Mouse (Mus musculus) forebrain, embryonic 14.5 days (tissue): Measurements from ENCODE around the gene Tmpo. TPM values are rescaled to one million over a fixed set of nuclear protein-coding genes. Genes with fewer than 3 reads are reported as not detected.
A peak's percentile ranks its signal among the peaks of the same experiment; 100 is the strongest.

Source experiments
- ATAC-seq: fragments of 200-750 bp; cut with Nextera tagmentation; 2 replicates; pipeline ENCODE4 v1.8.0; 2017; ENCODE audit warnings: mild to moderate bottlenecking, moderate library complexity
- DNase-seq: peaks from one replicate; pipeline ENCODE4 v3.0.0-alpha.2; 2015; ENCODE audit warnings: low spot score
- H3K27ac ChIP-seq: fragments of 300-500 bp; sonication (generic); 2 replicates; pipeline ENCODE4 v1.5.1; 2014; ENCODE audit warnings: low read depth, mild to moderate bottlenecking, control low read depth, low read length, moderate library complexity
- H3K27me3 ChIP-seq: fragments of 300-500 bp; sonication (generic); replicated peaks from 2 replicates; pipeline ENCODE4 v1.6.1; 2014; ENCODE audit warnings: low read length, control low read depth, mixed read lengths; ENCODE audit not compliant: control insufficient read depth, insufficient read depth
- H3K36me3 ChIP-seq: fragments of 300-500 bp; sonication (generic); 2 replicates; pipeline ENCODE4 v1.6.1; 2014; ENCODE audit warnings: low read length, control low read depth; ENCODE audit not compliant: control insufficient read depth, insufficient read depth
- H3K4me1 ChIP-seq: fragments of 300-500 bp; sonication (generic); 2 replicates; pipeline ENCODE4 v1.6.1; 2014; ENCODE audit warnings: antibody characterized with exemption, low read length, control low read depth; ENCODE audit not compliant: control insufficient read depth, insufficient read depth
- H3K4me2 ChIP-seq: fragments of 300-500 bp; sonication (generic); 2 replicates; pipeline ENCODE4 v1.6.1; 2014; ENCODE audit warnings: mild to moderate bottlenecking, control low read depth, low read length
- H3K4me3 ChIP-seq: fragments of 300-500 bp; sonication (generic); 2 replicates; pipeline ENCODE4 v1.5.1; 2014; ENCODE audit warnings: low read depth, low read length, control low read depth
- H3K9ac ChIP-seq: fragments of 300-500 bp; sonication (generic); 2 replicates; pipeline ENCODE4 v1.6.1; 2014; ENCODE audit warnings: mild to moderate bottlenecking, low read length, control low read depth, moderate library complexity
- H3K9me3 ChIP-seq: fragments of 300-500 bp; sonication (generic); replicated peaks from 2 replicates; pipeline ENCODE4 v1.6.1; 2016; ENCODE audit warnings: low read length, control low read depth, mixed read lengths; ENCODE audit not compliant: control insufficient read depth
- WGBS: fragments of 180-500 bp; shearing (Covaris S2); extraction: QIAGEN DNeasy Blood & Tissue Kit; methylation state at CpG from one replicate; pipeline ENCODE4 v1.1.7; 2014; 5-methylcytosine and 5-hydroxymethylcytosine counted together
- polyA plus RNA-seq: library from polyadenylated mRNA; unstranded; fragments of >200 nt; fragmentation: Nextera tagmentation; extraction: Ambion mirVana; gene quantifications from 2 replicates; pipeline ENCODE4 v1.2.1, GENCODE M21; 2014

The Tmpo gene
- polyA plus RNA-seq, 1 experiment from 2014 or later, result 165 TPM

- Histone ChIP-seq H3K36me3 (no peaks in the 10 kb centered on the region), H3K4me3 (no peak overlapping the region), H3K4me1 (peaks cover 5% of the 10 kb centered on the region; the same call in 1 of the 2 replicates), H3K27me3 (no peaks in the 10 kb centered on the region), H3K9ac (no peak overlapping the region), H3K9me3 (no peaks in the 10 kb centered on the region), H3K27ac (no peak overlapping the region), H3K4me2 (no peak overlapping the region)
- ATAC-seq (no peak), DNase-seq (no peak)
These were observed 26.2 kb upstream of the Tmpo start for GRCm38 (mm10) chr10:91207275-91207674.

- 92% methylated on average over 6 of the region's 6 CpGs for WGBS
- Histone ChIP-seq H3K27me3 (no peaks in the 10 kb centered on the region), H3K36me3 (no peaks in the 10 kb centered on the region), H3K4me1 (peaks cover 5% of the 10 kb centered on the region; the same call in 1 of the 2 replicates), H3K4me3 (no peak overlapping the region), H3K27ac (no peak overlapping the region), H3K9me3 (no peaks in the 10 kb centered on the region), H3K9ac (no peak overlapping the region), H3K4me2 (no peak overlapping the region)
- DNase-seq (no peak), ATAC-seq (no peak)
These were observed 24.5 kb upstream of the Tmpo start for GRCm38 (mm10) chr10:91205632-91206031.

GRCm38 (mm10) chr10:91200581-91200980 is 19.5 kb upstream of the Tmpo start:
- ATAC-seq (no peak), DNase-seq (no peak)
- Histone ChIP-seq H3K4me3 (no peak overlapping the region), H3K4me2 (no peak overlapping the region), H3K27me3 (no peaks in the 10 kb centered on the region), H3K9me3 (no peaks in the 10 kb centered on the region), H3K9ac (no peak overlapping the region), H3K27ac (no peak overlapping the region), H3K36me3 (no peaks in the 10 kb centered on the region), H3K4me1 (no peaks in the 10 kb centered on the region)
- WGBS, result 88% methylated on average over 3 of the region's 3 CpGs

GRCm38 (mm10) chr10:91199238-91199780 is 18.2 kb upstream of the Tmpo start:
- DNase-seq, result no peak
- H3K9ac ChIP-seq, result no peak overlapping the region
- WGBS, result 92% methylated on average over 1 of the region's 1 CpGs

GRCm38 (mm10) chr10:91197704-91198103 is 16.6 kb upstream of the Tmpo start:
- Histone ChIP-seq H3K36me3 (no peaks in the 10 kb centered on the region), H3K9me3 (no peaks in the 10 kb centered on the region), H3K4me1 (no peaks in the 10 kb centered on the region), H3K4me2 (no peak overlapping the region), H3K9ac (no peak overlapping the region), H3K27me3 (no peaks in the 10 kb centered on the region), H3K27ac (no peak overlapping the region), H3K4me3 (no peak overlapping the region)
- 90% methylated on average over 8 of the region's 8 CpGs for WGBS
- DNase-seq (no peak), ATAC-seq (no peak)

More at GRCm38 (mm10) chr10:91199238-91199780, 18.2 kb upstream of the Tmpo start:
- Histone ChIP-seq H3K9me3 (no peaks in the 10 kb centered on the region), H3K4me2 (no peak overlapping the region), H3K36me3 (no peaks in the 10 kb centered on the region), H3K27ac (no peak overlapping the region), H3K4me3 (no peak overlapping the region), H3K27me3 (no peaks in the 10 kb centered on the region), H3K4me1 (no peaks in the 10 kb centered on the region)
- ATAC-seq, result no peak

GRCm38 (mm10) chr10:91196778-91197177 is 15.7 kb upstream of the Tmpo start:
- DNase-seq (no peak), ATAC-seq (no peak)
- no peaks in the 10 kb centered on the region for H3K4me1 ChIP-seq
- no peak overlapping the region for H3K9ac ChIP-seq
- no peaks in the 10 kb centered on the region for H3K9me3 ChIP-seq
- no peaks in the 10 kb centered on the region for H3K36me3 ChIP-seq
- no peak overlapping the region for H3K4me3 ChIP-seq
- no peak overlapping the region for H3K4me2 ChIP-seq
- no peaks in the 10 kb centered on the region for H3K27me3 ChIP-seq
- 94% methylated on average over 1 of the region's 1 CpGs for WGBS
- H3K27ac ChIP-seq, result no peak overlapping the region

GRCm38 (mm10) chr10:91195680-91196079 is 14.6 kb upstream of the Tmpo start:
- ATAC-seq (no peak), DNase-seq (no peak)
- no peaks in the 10 kb centered on the region for H3K27me3 ChIP-seq
- H3K4me1 ChIP-seq, result no peaks in the 10 kb centered on the region
- WGBS, result 82% methylated on average over 5 of the region's 5 CpGs
- H3K9me3 ChIP-seq, result no peaks in the 10 kb centered on the region
- no peaks in the 10 kb centered on the region for H3K36me3 ChIP-seq
- no peak overlapping the region for H3K27ac ChIP-seq
- H3K9ac ChIP-seq, result no peak overlapping the region
- H3K4me2 ChIP-seq, result no peak overlapping the region
- no peak overlapping the region for H3K4me3 ChIP-seq

- 89% methylated on average over 14 of the region's 14 CpGs for WGBS
- Histone ChIP-seq H3K4me3 (no peak overlapping the region), H3K4me2 (no peak overlapping the region), H3K4me1 (no peaks in the 10 kb centered on the region), H3K36me3 (no peaks in the 10 kb centered on the region), H3K9ac (no peak overlapping the region), H3K27ac (no peak overlapping the region), H3K9me3 (no peaks in the 10 kb centered on the region), H3K27me3 (no peaks in the 10 kb centered on the region)
- DNase-seq, result no peak
- ATAC-seq, result no peak
These were observed 14.0 kb upstream of the Tmpo start for GRCm38 (mm10) chr10:91195091-91195490.

- Histone ChIP-seq H3K4me3 (no peak overlapping the region), H3K27ac (no peak overlapping the region), H3K9me3 (no peaks in the 10 kb centered on the region), H3K9ac (no peak overlapping the region), H3K4me1 (peaks cover 6% of the 10 kb centered on the region; the same call in 1 of the 2 replicates), H3K36me3 (no peaks in the 10 kb centered on the region), H3K4me2 (no peak overlapping the region), H3K27me3 (no peaks in the 10 kb centered on the region)
- WGBS, result 82% methylated on average over 5 of the region's 5 CpGs
- ATAC-seq, result peak; percentile 45; the same call in 1 of the 2 replicates
- peak; percentile 82 for DNase-seq
These were observed 10.7 kb upstream of the Tmpo start for GRCm38 (mm10) chr10:91191851-91192250.
